Mouse (Mus musculus) cerebellum, adult 2 months (tissue): ENCODE measurements around the gene Phc2. TPM values are rescaled to one million over a fixed set of nuclear protein-coding genes. Genes with fewer than 3 reads are reported as not detected.

ENCODE experiments used
- DNase-seq, 2 experiments: peaks; one replicate each; pipeline ENCODE4 v3.0.0; 2021
- H3K27ac ChIP-seq: fragments of 200-500 bp; 2 replicates; pipeline ENCODE4 v1.5.1; 2012; ENCODE audit warnings: low read length, control low read depth, inconsistent platforms; ENCODE audit not compliant: insufficient read depth
- H3K27me3 ChIP-seq: fragments of 200-500 bp; 2 replicates; pipeline ENCODE4 v1.6.1; 2012; ENCODE audit warnings: inconsistent platforms, mild to moderate bottlenecking, low read length, moderate library complexity; ENCODE audit not compliant: control insufficient read depth, insufficient read depth
- H3K4me1 ChIP-seq: fragments of 200-500 bp; 2 replicates; pipeline ENCODE4 v1.6.1; 2011; ENCODE audit warnings: low read length; ENCODE audit not compliant: control insufficient read depth, insufficient read depth
- H3K4me3 ChIP-seq: fragments of 200-500 bp; replicated peaks from 2 replicates; pipeline ENCODE3; 2011; ENCODE audit warnings: mild to moderate bottlenecking, low read depth, low read length, control low read depth; ENCODE audit not compliant: insufficient read depth
- CTCF ChIP-seq: fragments of 200-500 bp; IDR thresholded peaks from 2 replicates; pipeline ENCODE4 v1.5.1; 2011; ENCODE audit warnings: low read depth, mild to moderate bottlenecking, control low read depth, low read length, moderate library complexity, borderline replicate concordance; ENCODE audit not compliant: insufficient read depth
- POLR2A ChIP-seq: fragments of 200-500 bp; IDR thresholded peaks from 2 replicates; pipeline ENCODE4 v1.6.1; 2011; ENCODE audit warnings: low read length, control low read depth, borderline replicate concordance; ENCODE audit not compliant: insufficient read depth
- WGBS: fragments of 180-500 bp; shearing (Covaris S2); methylation state at CpG from one replicate; pipeline ENCODE4 v1.1.7; 2018; 5-methylcytosine and 5-hydroxymethylcytosine counted together
- polyA plus RNA-seq: library from polyadenylated mRNA; depleted of rRNA; stranded (reverse); fragments of >200 nt; gene quantifications from 2 replicates; pipeline ENCODE4 v1.2.3, GENCODE M21; 2012

Gene Phc2
- polyA plus RNA-seq, 1 experiment: 133 TPM

GRCm38 (mm10) chr4:128720110-128720509, 65.6 kb downstream of the Phc2 start:
- no peaks in the 10 kb centered on the region for H3K27me3 ChIP-seq
- peaks cover 74% of the 10 kb centered on the region for H3K4me1 ChIP-seq
- 0 out of 2 replicates have a peak overlapping the region, but pooled peaks have one; percentile 7 for H3K27ac ChIP-seq
- peak; percentile 71 to 79 for DNase-seq
- TF ChIP-seq CTCF: no peak
- TF ChIP-seq POLR2A: no peak
- WGBS: 25% methylated on average over 5 of the region's 5 CpGs
- no peak overlapping the region for H3K4me3 ChIP-seq

GRCm38 (mm10) chr4:128721061-128721648, 66.7 kb downstream of the Phc2 start:
- no peaks in the 10 kb centered on the region for H3K27me3 ChIP-seq

GRCm38 (mm10) chr4:128721761-128722160, 67.3 kb downstream of the Phc2 start:
- peak; percentile 66 to 75 for DNase-seq
- TF ChIP-seq POLR2A (no peak), CTCF (no peak)
- peaks cover 67% of the 10 kb centered on the region for H3K4me1 ChIP-seq
- H3K4me3 ChIP-seq: no peak overlapping the region
- 29% methylated on average over 4 of the region's 4 CpGs for WGBS
- no peaks in the 10 kb centered on the region for H3K27me3 ChIP-seq
- peak overlapping the region; percentile 46 for H3K27ac ChIP-seq

More at GRCm38 (mm10) chr4:128721061-128721648, 66.7 kb downstream of the Phc2 start:
- peak; percentile 79 to 82 for DNase-seq
- Histone ChIP-seq H3K4me3 (no peak overlapping the region), H3K4me1 (peaks cover 68% of the 10 kb centered on the region), H3K27ac (peak overlapping the region; percentile 46)
- no peak for TF ChIP-seq POLR2A
- 37% methylated on average over 9 of the region's 9 CpGs for WGBS

GRCm38 (mm10) chr4:128722932-128723331, 68.4 kb downstream of the Phc2 start:
- DNase-seq: peak in 1 of 2 experiments; percentile 43
- peak overlapping the region; percentile 79 for H3K27ac ChIP-seq
- H3K4me1 ChIP-seq: peaks cover 67% of the 10 kb centered on the region
- WGBS: 85% methylated on average over 8 of the region's 8 CpGs
- H3K4me3 ChIP-seq: no peak overlapping the region
- TF ChIP-seq POLR2A (no peak), CTCF (no peak)
- H3K27me3 ChIP-seq: no peaks in the 10 kb centered on the region

- WGBS: 19% methylated on average over 13 of the region's 13 CpGs
- DNase-seq: peak in 1 of 2 experiments; percentile 62
- no peak for TF ChIP-seq CTCF
- no peak for TF ChIP-seq POLR2A
- H3K4me3 ChIP-seq: no peak overlapping the region
- peak overlapping the region; percentile 79 for H3K27ac ChIP-seq
- H3K27me3 ChIP-seq: no peaks in the 10 kb centered on the region
- H3K4me1 ChIP-seq: peaks cover 66% of the 10 kb centered on the region
Measured at GRCm38 (mm10) chr4:128723431-128723830, 68.9 kb downstream of the Phc2 start.

GRCm38 (mm10) chr4:128724059-128724458, 69.6 kb downstream of the Phc2 start:
- Histone ChIP-seq H3K4me1 (peaks cover 64% of the 10 kb centered on the region), H3K27ac (peak overlapping the region; percentile 79), H3K4me3 (no peak overlapping the region), H3K27me3 (no peaks in the 10 kb centered on the region)
- no peak; the same call in 1 of the 2 replicates for TF ChIP-seq POLR2A
- TF ChIP-seq CTCF: no peak
- DNase-seq: peak; percentile 88 to 94
- WGBS: 3% methylated on average over 7 of the region's 7 CpGs

GRCm38 (mm10) chr4:128727019-128727720, 72.7 kb downstream of the Phc2 start:
- TF ChIP-seq CTCF: no peak
- peak; percentile 83 for TF ChIP-seq POLR2A
- under 1% methylated on average over 67 of the region's 68 CpGs for WGBS
- Histone ChIP-seq H3K27ac (peak overlapping the region; percentile 96), H3K4me3 (peak overlapping the region; percentile 91), H3K4me1 (peaks cover 33% of the 10 kb centered on the region), H3K27me3 (no peaks in the 10 kb centered on the region)
- DNase-seq: peak; percentile 87 to 89
